Mouse (Mus musculus) B cell, adult 67 days (primary cell): ENCODE data around the gene Olfr1264. TPM values are rescaled to one million over a fixed set of nuclear protein-coding genes. Genes with fewer than 3 reads are reported as not detected.

Source experiments
- total RNA-seq, 2 experiments: library from RNA; stranded (reverse); gene quantifications; 4 replicates each; pipeline ENCODE4 v1.2.4; 2023

Gene Olfr1264
- not detected for total RNA-seq

DNA sequence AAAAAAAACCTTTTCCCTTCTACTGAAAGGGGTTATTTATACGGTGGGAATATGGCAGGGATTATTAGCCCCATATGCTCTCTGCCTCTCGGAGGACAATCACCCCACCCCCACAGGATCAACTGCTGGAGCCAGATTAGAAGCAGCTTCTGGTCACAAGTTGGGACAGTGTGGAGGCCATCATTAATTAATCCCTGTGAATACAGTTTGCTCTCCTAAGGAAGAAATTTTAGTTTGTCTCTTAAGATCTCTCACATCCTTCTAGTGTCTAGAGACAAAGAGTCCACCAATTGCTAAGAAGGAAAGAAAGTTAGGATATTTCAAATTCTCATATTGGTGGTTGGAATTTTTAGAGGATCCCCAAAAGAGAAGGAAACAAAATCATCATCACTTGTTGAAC is at the start of gene Olfr1264:
TSS of gene Olfr1264 (minus strand) at position 101 of the 400 bp plus-strand sequence.

GRCm38 (mm10) chr2:90063494-90063893 is 38.1 kb upstream of the Olfr1264 start, which contains the start of gene Olfr140:
Gene Olfr140 (minus strand): TSS chr2:90063594.

DNA sequence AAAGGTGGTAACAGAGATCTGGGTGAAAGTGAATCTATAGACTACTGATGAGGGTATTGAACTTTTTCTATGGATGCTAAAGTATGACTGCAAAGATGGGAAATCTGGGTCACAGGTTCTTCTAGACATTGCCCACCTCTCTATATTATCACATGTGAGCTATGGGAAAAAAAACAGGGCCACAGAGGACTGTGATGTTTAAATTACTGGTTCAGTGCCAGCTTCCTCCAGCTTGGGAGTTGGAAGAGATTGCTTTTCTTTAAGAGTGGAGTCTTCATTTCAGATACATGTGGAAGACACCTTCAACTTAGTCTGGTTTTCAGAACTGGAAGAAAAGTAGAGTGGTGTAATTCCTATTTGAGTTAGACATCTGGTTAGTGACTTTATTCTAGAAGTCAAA is 9.7 kb upstream of the Olfr1264 start, which contains the start of gene Olfr1265:
TSS of gene Olfr1265 (plus strand) at position 301 of the 400 bp plus-strand sequence.

GRCm38 (mm10) chr2:90011831-90012230 is 13.5 kb downstream of the Olfr1264 start, which contains the start of gene Olfr1263:
Gene Olfr1263 (plus strand): TSS chr2:90012131.

GRCm38 (mm10) chr2:89999845-90000244 is 25.5 kb downstream of the Olfr1264 start, which contains the start of gene Olfr1262:
Gene Olfr1262 (plus strand): TSS chr2:90000145.

DNA sequence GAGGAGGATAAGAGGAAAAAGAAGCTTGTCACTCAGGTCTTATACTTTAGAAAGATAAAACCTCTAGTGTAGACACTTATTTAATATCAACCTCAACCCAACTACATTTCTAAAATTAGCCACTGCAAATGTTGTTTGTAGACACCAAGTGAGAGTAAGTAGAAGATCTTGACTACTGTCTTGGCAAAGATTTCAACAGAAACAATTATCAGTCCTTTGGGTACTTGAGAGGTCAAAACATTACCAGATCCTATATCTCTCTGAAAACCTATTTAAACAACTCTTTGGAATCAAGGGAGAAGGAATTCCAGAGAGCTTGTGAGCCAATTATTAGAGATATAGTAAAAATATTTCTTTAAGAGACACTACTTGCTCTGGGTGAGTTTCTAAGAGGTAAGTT is 34.5 kb downstream of the Olfr1264 start, which contains the start of gene Olfr1261:
TSS of gene Olfr1261 (plus strand) at position 301 of the 400 bp plus-strand sequence.

DNA sequence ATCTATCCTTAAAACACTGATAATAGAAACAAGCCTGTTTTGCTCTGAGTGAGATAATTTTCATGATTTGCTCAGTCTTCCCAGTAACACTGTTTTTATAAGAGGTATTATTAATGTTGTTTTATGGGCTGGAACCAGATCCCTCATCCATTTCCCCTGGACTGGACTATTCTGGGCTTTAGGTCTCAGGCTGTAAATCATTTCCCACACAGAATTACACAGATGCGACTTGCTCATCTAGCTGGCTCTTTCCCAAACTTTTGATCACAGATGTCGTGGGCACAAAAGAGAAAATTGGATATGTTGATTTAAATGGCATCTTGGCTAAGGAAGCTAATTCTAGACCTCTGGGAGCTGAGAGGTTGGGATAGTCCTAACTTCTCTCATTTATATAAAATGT is 51.2 kb downstream of the Olfr1264 start, which contains the start of gene Olfr1260:
TSS of gene Olfr1260 (plus strand) at position 157 of the 400 bp plus-strand sequence.

Other genes starting within 250 kb of the Olfr1264 start
- not detected for gene Olfr1254, start 232.0 kb downstream of the Olfr1264 start, total RNA-seq
- not detected for gene Olfr1255, start 213.5 kb downstream of the Olfr1264 start, total RNA-seq
- not detected for gene Olfr1256, start 184.0 kb downstream of the Olfr1264 start, total RNA-seq
- not detected for gene Olfr48, start 177.4 kb downstream of the Olfr1264 start, total RNA-seq
- not detected for gene Olfr1257, start 147.1 kb downstream of the Olfr1264 start, total RNA-seq
- not detected for gene Olfr1258, start 98.3 kb downstream of the Olfr1264 start, total RNA-seq
- not detected for gene Olfr1259, start 76.9 kb downstream of the Olfr1264 start, total RNA-seq
- gene Olfr1260, start 51.2 kb downstream of the Olfr1264 start, total RNA-seq: not detected
- not detected for gene Olfr1261, start 34.4 kb downstream of the Olfr1264 start, total RNA-seq
- not detected for gene Olfr1262, start 25.4 kb downstream of the Olfr1264 start, total RNA-seq
- gene Olfr1263, start 13.4 kb downstream of the Olfr1264 start, total RNA-seq: not detected
- gene Olfr1265, start 9.8 kb upstream of the Olfr1264 start, total RNA-seq: not detected
- gene Olfr140, start 38.0 kb upstream of the Olfr1264 start, total RNA-seq: not detected
- not detected for gene Olfr1269, start 95.8 kb upstream of the Olfr1264 start, total RNA-seq
- not detected for gene Olfr32, start 116.7 kb upstream of the Olfr1264 start, total RNA-seq
- not detected for gene Olfr1270, start 127.5 kb upstream of the Olfr1264 start, total RNA-seq
- under 1 TPM; 0.44 to 0.55 TPM for gene Olfr1506, start 198.9 kb upstream of the Olfr1264 start, total RNA-seq
- not detected for gene Olfr142, start 232.0 kb upstream of the Olfr1264 start, total RNA-seq
- not detected for gene Olfr1271, start 245.5 kb upstream of the Olfr1264 start, total RNA-seq